Mouse (Mus musculus): ENCODE measurements around the gene Gfer. TPM values are rescaled to one million over a fixed set of nuclear protein-coding genes. Genes with fewer than 3 reads are reported as not detected.
"Not testable (repeated sequence)": the region's sequence is repeated elsewhere in the genome, so short reads cannot be mapped to it uniquely, and the experiment has no call there.

Gfer gene
- total RNA-seq, 2 experiments from 2014 or later = 23.0 to 25.0 TPM

GRCm38 (mm10) chr17:24695326-24696010, 488 bp downstream of the Gfer start:
- intact Hi-C loops (cut with DNase I; ENCODE audit: low total_unique reads) = no loop called here
- DNase-seq = no peak

- no peak for DNase-seq
- intact Hi-C loops (cut with DNase I; ENCODE audit: low total_unique reads) = no loop called here
These were observed 3.6 kb downstream of the Gfer start for GRCm38 (mm10) chr17:24692385-24692784.

GRCm38 (mm10) chr17:24689251-24690081, 6.5 kb downstream of the Gfer start, which contains the start of gene Syngr3:
Gene Syngr3, minus strand, starts transcription at chr17:24689955.
- DNase-seq = no peak
- intact Hi-C loops (cut with DNase I; ENCODE audit: low total_unique reads) = no loop called here

- intact Hi-C loops (cut with DNase I; ENCODE audit: low total_unique reads) = no loop called here
- no peak for DNase-seq
These were observed 8.4 kb downstream of the Gfer start for GRCm38 (mm10) chr17:24687599-24687998.

- no peak for DNase-seq
- intact Hi-C loops (cut with DNase I; ENCODE audit: low total_unique reads) = no loop called here
These were observed 8.8 kb downstream of the Gfer start for GRCm38 (mm10) chr17:24687146-24687595.

GRCm38 (mm10) chr17:24686514-24686913, 9.4 kb downstream of the Gfer start:
- no peak for DNase-seq
- intact Hi-C loops (cut with DNase I; ENCODE audit: low total_unique reads) = no loop called here

- intact Hi-C loops (cut with DNase I; ENCODE audit: low total_unique reads) = no loop called here
- DNase-seq = no peak
These were observed 18.4 kb downstream of the Gfer start for GRCm38 (mm10) chr17:24677500-24678080.

- intact Hi-C loops (cut with DNase I; ENCODE audit: low total_unique reads) = no loop called here
- no peak for DNase-seq
These were observed 19.1 kb downstream of the Gfer start for GRCm38 (mm10) chr17:24676877-24677276.

GRCm38 (mm10) chr17:24676187-24676586, 19.8 kb downstream of the Gfer start:
- intact Hi-C loops (cut with DNase I; ENCODE audit: low total_unique reads) = no loop called here
- DNase-seq = peak; percentile 62

- intact Hi-C loops (cut with DNase I; ENCODE audit: low total_unique reads) = no loop called here
- DNase-seq = no peak
These were observed 21.7 kb downstream of the Gfer start for GRCm38 (mm10) chr17:24674277-24674676.

GRCm38 (mm10) chr17:24672141-24672540, 23.8 kb downstream of the Gfer start:
- peak; percentile 48 for DNase-seq
- intact Hi-C loops (cut with DNase I; ENCODE audit: low total_unique reads) = no loop called here

GRCm38 (mm10) chr17:24671346-24671745, 24.6 kb downstream of the Gfer start:
- intact Hi-C loops (cut with DNase I; ENCODE audit: low total_unique reads) = no loop called here
- no peak for DNase-seq

- no peak for DNase-seq
- intact Hi-C loops (cut with DNase I; ENCODE audit: low total_unique reads) = no loop called here
These were observed 25.6 kb downstream of the Gfer start for GRCm38 (mm10) chr17:24670246-24670844.

GRCm38 (mm10) chr17:24669545-24670245, 26.3 kb downstream of the Gfer start, which contains the start of gene Zfp598:
Gene Zfp598, plus strand, starts transcription at chr17:24669687.
- DNase-seq = peak; percentile 97
- intact Hi-C loops (cut with DNase I; ENCODE audit: low total_unique reads) = no loop called here

GRCm38 (mm10) chr17:24669214-24669544, 26.8 kb downstream of the Gfer start:
- intact Hi-C loops (cut with DNase I; ENCODE audit: low total_unique reads) = not testable (repeated sequence)

GRCm38 (mm10) chr17:24667416-24667815, 28.5 kb downstream of the Gfer start:
- intact Hi-C loops (cut with DNase I; ENCODE audit: low total_unique reads) = no loop called here

More at GRCm38 (mm10) chr17:24669214-24669544, 26.8 kb downstream of the Gfer start:
- not testable (repeated sequence) for DNase-seq

GRCm38 (mm10) chr17:24667011-24667410, 28.9 kb downstream of the Gfer start:
- DNase-seq; intact Hi-C loops (cut with DNase I; ENCODE audit: low total_unique reads): not testable (repeated sequence)

More at GRCm38 (mm10) chr17:24667416-24667815, 28.5 kb downstream of the Gfer start:
- DNase-seq = no peak

GRCm38 (mm10) chr17:24658017-24658758, 37.8 kb downstream of the Gfer start, which contains the start of gene Npw:
Gene Npw, minus strand, starts transcription at chr17:24658457.
- intact Hi-C loops (cut with DNase I; ENCODE audit: low total_unique reads) = no loop called here

More at GRCm38 (mm10) chr17:24658017-24658758, 37.8 kb downstream of the Gfer start, which contains the start of gene Npw:
- DNase-seq = no peak
